Mouse (Mus musculus) ES-E14 (cell line): ENCODE results near the gene Pou5f1.
"Not testable (repeated sequence)": the region's sequence is repeated elsewhere in the genome, so short reads cannot be mapped to it uniquely, and the experiment has no call there.

Experiments
- CHD2 ChIP-seq: IDR thresholded peaks from 2 replicates; pipeline ENCODE4 v1.6.1; 2014; ENCODE audit warnings: mild to moderate bottlenecking, low read depth, low read length, inconsistent platforms
- ZC3H11A ChIP-seq: IDR thresholded peaks from 2 replicates; pipeline ENCODE4 v1.6.1; 2012; ENCODE audit warnings: low read depth, mild to moderate bottlenecking, inconsistent platforms, low read length, borderline replicate concordance
- ZNF384 ChIP-seq: IDR thresholded peaks from 2 replicates; pipeline ENCODE4 v1.6.1; 2012; ENCODE audit warnings: low read depth, low read length, inconsistent platforms

GRCm38 (mm10) chr17:35465651-35466050 lies 40.2 kb upstream of the Pou5f1 start:
- TF ChIP-seq ZNF384, CHD2: not testable (repeated sequence)
- TF ChIP-seq ZC3H11A, result 0 out of 2 replicates have a peak, but pooled peaks have one; percentile 53
